Mouse (Mus musculus): Measurements from ENCODE around the gene Cep112.

GRCm38 (mm10) chr11:108867538-108867937 lies 442.5 kb downstream of the Cep112 start:
- TF ChIP-seq POLR2A (IDR thresholded peaks at IDR 0.05; ENCODE audit: insufficient read length, low read depth) (no peak), SRF (IDR thresholded peaks at IDR 0.05; ENCODE audit: control insufficient read depth, insufficient read length, low read depth) (no peak), USF1 (IDR thresholded peaks at IDR 0.05; ENCODE audit: low read depth) (no peak), CEBPB (IDR thresholded peaks at IDR 0.05; ENCODE audit: insufficient read depth, poor library complexity, severe bottlenecking) (no peak), TCF12 (IDR thresholded peaks at IDR 0.05; ENCODE audit: insufficient read depth, poor library complexity, severe bottlenecking) (no peak), E2F4 (IDR thresholded peaks at IDR 0.05; ENCODE audit: insufficient read depth) (no peak), REST (IDR thresholded peaks at IDR 0.05; ENCODE audit: insufficient read depth, insufficient read length) (no peak)
